Mouse (Mus musculus) heart, adult 18-20 months (tissue): ENCODE measurements at regions not wholly inside any gene's neighbourhood (a gene's known extent, or its start where the extent isn't known, plus 50 kb on each side); places are given as distances from the start of the nearest gene placed in this dataset.

Source experiments
- DNase-seq, 2 experiments: peaks; one replicate each; pipeline ENCODE4 v3.0.0; 2021 to 2022; ENCODE audit warnings: mixed read lengths in 1 of 2

DNA sequence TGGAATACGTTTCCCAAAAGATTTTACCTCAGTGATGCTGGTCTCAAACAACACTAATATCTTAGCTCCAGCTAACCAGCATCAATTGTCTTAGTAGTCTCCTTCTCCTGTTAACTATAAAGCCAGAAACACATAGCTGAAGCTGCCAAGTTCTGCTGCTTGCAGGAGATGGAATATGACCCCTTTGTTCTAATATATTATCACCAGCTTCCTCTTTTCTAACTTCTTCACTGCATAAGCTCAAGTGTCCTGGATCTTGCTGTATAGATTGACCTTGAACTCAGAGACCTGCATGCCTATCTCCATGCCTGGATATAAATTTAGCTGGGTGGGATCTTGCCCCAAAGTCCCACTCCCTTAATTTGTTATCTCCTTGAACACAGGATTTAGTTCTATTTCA is 94.8 kb downstream of the Rbm46 start:
- no peak for DNase-seq

DNA sequence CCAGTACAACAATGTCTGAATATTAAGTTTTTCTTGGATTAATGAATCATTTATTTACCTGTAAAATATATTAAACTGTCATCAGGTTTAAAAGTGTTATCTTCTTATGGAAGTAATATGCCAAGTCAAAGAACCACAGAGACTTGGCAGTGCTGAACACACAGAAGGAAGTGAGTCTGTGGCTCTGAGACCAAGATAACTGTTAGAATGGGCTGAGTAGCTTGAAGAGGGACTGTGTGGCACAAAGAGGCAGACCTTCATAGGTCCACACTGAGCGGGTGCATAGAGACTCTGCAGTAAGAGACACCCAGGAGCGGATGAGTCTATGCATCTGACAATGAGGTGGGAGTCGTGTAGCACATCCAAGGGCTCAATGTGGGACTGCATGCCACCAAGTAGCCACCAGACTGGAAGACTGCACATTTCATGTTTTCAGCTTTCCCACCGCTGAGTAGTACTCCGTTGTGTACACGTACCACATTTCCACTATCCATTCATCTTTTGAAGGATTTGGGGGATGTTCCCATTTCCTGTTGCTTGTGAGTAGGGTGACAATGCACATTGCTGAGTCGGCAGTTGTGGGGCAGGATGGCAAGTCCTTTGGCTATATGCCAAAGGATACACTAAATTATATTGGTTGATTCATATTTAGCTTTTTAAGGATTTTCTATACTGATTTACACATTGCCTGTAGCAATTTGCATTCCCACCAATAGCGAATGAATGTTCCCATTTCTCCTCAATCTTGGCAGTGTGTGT is 105.6 kb downstream of the Rbm46 start:
- DNase-seq = no peak

- DNase-seq = no peak
Observed at GRCm38 (mm10) chr3:82767484-82767883, 108.8 kb downstream of the Rbm46 start.

DNA sequence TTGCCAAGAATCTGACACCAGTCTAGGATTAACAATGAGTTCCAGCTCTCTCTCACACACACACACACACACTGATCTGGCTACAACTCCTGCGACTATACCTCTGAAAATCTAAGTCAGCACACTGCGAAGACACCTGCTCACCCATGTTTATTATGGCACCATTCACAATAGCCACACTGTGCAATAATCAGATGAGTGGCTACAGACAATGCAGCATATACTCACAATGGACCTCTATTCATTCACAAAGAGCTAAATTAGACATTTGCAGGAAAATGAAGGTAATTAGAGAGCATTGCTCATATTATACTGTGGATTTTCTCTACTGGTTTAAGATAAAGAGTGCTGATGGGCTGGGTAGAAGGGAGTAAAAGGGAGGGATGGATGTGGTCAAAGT is 116.3 kb downstream of the Rbm46 start:
- DNase-seq = no peak

DNA sequence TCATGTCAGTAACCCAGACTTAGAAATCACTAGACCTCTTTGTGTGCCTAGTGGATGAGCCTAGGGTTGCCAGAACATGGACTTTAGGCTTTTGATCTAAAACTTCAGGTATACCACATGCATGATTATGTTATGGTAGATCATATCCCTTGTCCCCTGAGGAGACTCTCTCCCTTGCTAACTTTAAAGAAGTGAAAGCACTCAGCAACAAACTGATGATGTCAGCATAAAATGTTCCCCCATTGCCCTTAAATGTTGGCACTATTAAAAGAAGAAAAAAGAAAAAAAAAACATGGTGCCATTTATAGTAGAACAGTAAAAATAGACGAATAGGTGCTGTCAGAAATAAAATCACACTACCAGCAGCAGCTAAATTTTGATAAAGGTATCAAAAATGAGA is 117.3 kb downstream of the Rbm46 start:
- DNase-seq = no peak

GRCm38 (mm10) chr3:82725546-82725945 is 150.7 kb downstream of the Rbm46 start:
- DNase-seq = peak; percentile 11 to 72

DNA sequence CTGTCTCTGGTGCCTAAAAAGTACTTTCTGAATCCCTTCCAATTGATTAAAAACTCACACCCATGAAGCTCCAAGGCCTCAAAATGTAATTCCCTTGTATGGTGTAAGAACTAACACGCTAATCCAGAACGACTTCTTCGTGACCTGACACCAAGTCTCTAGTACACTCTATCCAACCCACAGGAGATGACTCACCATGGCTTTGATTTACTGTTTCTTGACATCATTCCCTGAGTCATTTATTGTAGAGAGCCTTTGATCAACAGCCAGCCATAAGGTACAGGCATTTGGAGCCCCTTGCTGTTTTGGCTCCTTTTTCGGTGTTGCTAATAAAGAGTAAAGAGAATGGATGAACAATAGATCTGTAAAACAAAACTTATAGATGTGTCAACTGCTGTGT is 159.7 kb upstream of the Npy2r start:
- no peak for DNase-seq

DNA sequence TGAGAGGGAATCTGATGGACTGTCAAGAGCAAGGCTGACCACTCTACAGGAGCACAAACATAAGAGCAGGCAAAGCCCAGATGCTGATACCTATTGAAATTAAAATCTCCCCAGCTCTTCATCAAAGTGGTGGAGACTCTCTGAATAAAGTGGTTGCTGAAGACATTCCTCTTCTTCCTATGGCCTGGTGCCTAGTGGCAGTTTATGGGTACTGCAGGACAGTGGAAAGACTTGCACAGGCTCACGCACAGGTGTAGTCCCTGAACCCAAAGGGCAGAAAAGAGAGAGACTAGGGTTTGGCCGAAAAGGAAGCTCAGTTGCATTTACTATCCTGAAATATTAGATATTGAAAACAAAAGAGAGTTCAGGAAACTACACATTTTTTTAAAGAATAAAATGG is 144.2 kb upstream of the Npy2r start:
- DNase-seq = no peak

DNA sequence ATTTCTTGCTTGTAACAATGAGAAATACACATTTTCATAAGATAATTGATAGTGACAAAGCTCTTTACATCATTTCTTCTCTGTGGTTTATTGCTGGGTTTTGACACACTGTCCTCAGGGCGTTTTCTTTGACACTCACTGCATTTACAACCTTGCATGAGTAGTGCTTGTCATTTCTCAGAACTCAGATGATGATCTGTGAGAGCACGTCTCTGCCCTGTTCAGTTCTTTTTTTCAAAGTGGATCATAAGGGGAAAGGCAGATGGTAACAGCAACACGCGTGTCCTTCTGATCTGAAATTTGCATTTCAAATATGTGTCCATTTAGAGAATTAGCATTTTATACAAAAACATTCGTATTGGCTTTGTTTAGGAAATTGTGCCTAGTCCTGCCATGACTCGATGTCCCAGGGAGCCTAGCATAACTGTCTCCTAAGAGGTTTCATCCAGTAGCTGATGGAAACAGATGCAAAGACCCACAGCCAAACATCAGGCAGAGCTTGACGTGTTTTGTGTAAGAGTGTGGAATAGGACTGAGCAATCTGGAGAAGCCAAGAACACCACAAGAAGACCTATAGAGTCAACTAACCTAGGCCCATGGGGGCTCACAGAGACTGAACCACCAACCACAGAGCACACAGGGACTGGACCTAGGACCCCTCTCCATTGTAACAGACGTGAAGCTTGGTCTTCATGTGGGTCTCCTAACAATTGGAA is 108.4 kb upstream of the Npy2r start:
- no peak for DNase-seq

- DNase-seq = no peak
Observed at GRCm38 (mm10) chr3:82652346-82652745, 104.5 kb upstream of the Npy2r start.

DNA sequence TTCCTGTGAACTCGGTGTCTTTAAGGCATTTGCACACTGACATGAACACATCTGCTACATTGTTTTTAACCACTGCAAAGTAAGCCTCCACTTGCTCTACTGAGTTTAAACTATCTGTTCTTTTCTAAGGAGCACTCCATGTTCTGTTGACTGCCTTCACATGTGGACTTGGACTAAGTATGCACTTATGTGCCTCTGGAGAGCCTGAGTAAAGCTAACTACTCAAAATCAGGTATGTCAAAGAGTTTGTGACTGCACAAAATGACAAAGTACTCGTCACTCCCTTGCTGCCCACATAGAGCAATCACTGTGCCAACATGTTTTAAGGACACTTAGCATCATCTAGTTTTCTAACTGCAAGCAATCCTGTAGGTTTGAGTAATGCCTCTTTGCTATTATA is 92.2 kb upstream of the Npy2r start:
- no peak for DNase-seq

DNA sequence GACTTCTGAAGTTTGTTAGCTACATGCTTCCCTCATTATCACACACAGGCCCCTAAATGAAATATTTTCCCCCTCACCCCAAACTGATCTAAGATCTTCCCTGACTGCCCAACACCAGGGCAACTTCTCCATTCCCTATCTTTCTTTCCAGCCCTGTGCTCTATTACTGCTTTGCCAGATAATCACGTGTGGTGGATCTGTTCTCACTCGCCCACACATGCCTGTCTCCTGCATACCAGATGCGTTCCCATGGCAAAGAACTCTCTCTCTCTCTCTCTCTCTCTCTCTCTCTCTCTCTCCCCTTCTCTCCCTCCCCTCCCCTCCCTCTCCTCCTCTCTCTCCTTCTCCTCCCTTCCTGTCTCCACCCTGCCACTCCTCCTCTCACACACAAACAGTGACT is 88.8 kb upstream of the Npy2r start:
- DNase-seq = peak; percentile 2 to 3

GRCm38 (mm10) chr3:82620418-82621003 is 72.6 kb upstream of the Npy2r start:
- no peak for DNase-seq

- DNase-seq = no peak
Observed at GRCm38 (mm10) chr3:82619371-82619770, 71.5 kb upstream of the Npy2r start.

- no peak for DNase-seq
Observed at GRCm38 (mm10) chr3:82601880-82602279, 54.0 kb upstream of the Npy2r start.

GRCm38 (mm10) chr3:82598656-82599055 is 50.8 kb upstream of the Npy2r start:
- no peak for DNase-seq
